Mouse (Mus musculus) ovary, adult 2 months (tissue): ENCODE measurements around the gene Trim43c. TPM values are rescaled to one million over a fixed set of nuclear protein-coding genes. Genes with fewer than 3 reads are reported as not detected.

Source experiments
- polyA plus RNA-seq: library from polyadenylated mRNA; depleted of rRNA; stranded (reverse); fragments of >200 nt; gene quantifications from 2 replicates; pipeline ENCODE4 v1.2.3, GENCODE M21; 2012; rRNA removed

Gene Trim43c
- polyA plus RNA-seq, result not detected in 2 replicates

DNA sequence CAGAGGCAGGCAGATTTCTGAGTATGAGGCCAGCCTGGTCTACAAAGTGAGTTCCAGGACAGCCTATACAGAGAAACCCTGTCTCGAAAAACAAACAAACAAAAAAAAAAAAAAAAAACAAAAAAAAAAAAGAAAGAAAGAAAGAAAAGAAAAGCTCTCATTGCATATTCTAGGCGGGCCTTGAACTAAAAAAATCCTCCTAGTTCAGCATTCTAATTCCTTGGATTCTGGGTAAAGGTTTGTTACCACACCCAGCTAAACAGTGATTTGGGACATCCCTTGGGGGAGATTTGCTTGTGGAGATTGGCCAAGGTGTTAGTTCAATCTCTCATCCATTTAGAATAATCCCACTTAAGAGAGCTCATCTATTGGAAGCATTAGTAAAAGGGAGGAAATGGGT is at the start of gene Trim43c:
Gene Trim43c, plus strand, starts transcription at position 301 of the 400 bp plus-strand sequence.

Other genes with a start within 250 kb of the Trim43c start
- gene Mthfsl, start 118.9 kb upstream of the Trim43c start, polyA plus RNA-seq, result 4.0 and 8.7 TPM in 2 replicates
- 0.91 and 1.2 TPM in 2 replicates for gene Bcl2a1d, start 107.2 kb upstream of the Trim43c start, polyA plus RNA-seq
- gene Bcl2a1a, start 117.7 kb downstream of the Trim43c start, polyA plus RNA-seq, result 0.20 and 0.33 TPM in 2 replicates